Comparison of ENCODE assay signal across 8 mouse cellular contexts in the genomic region with DNA sequence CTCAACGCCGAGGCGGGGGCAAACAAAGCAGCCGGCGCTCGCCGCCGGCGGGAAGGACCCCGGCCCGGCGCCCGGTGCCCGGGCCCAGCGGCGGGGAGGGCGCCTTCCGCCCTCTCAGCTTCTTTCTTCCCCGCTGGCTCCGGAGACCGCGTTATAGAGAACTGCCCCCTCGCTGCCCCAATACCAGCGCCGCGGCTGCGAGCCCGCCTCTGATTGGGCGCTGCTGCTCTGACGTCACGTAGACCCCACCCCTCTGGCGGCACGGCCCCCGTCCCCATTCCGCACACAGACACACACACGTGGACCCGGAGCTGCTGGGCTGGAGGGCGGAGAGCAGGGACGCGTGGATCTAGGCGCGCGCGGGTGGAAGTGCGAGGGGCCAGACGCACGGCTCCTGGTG. TPM values are rescaled to one million over a fixed set of nuclear protein-coding genes. Genes with fewer than 3 reads are reported as not detected.
DNase-seq lines count a peak whose midpoint lies in the region; ATAC-seq and TF ChIP-seq lines count a peak whose summit lies in the region.

A gene (minus strand): TSS at position 127 of the 400 bp plus-strand sequence.

- no peaks in the 10 kb centered on the region for H3K9me3 ChIP-seq in forebrain, embryonic 14.5 days (replicated peaks; ENCODE audit: control insufficient read depth, low read length)
- H3K9me3 ChIP-seq in liver, postnatal 0 days (ENCODE audit: low read length) = no peaks in the 10 kb centered on the region
- H3K9me3 ChIP-seq in neural tube, embryonic 14.5 days (ENCODE audit: control insufficient read depth, low read length) = no peaks in the 10 kb centered on the region

- peaks cover 49% of the 10 kb centered on the region for H3K27me3 ChIP-seq in forebrain, embryonic 14.5 days (replicated peaks; ENCODE audit: control insufficient read depth, insufficient read depth, low read length)
- peaks cover 70% of the 10 kb centered on the region for H3K27me3 ChIP-seq in liver, postnatal 0 days (ENCODE audit: insufficient read depth, low read length)
- peaks cover 51% of the 10 kb centered on the region for H3K27me3 ChIP-seq in neural tube, embryonic 14.5 days (ENCODE audit: control insufficient read depth, insufficient read depth, low read length)

- ATAC-seq in CD4-positive, CD25-positive, alpha-beta regulatory T cell, adult 4 months = peak; percentile 89
- peak; percentile 96 for ATAC-seq in forebrain, embryonic 14.5 days
- peak; percentile 88 for ATAC-seq in liver, postnatal 0 days
- ATAC-seq in neural tube, embryonic 14.5 days (ENCODE audit: low read depth) = peak; percentile 96

- H3K4me3 ChIP-seq in forebrain, embryonic 14.5 days (ENCODE audit: low read depth, low read length) = peak within 1 kb of the TSS; percentile 67
- H3K4me3 ChIP-seq in liver, postnatal 0 days (ENCODE audit: low read depth, low read length) = peak within 1 kb of the TSS; percentile 47
- H3K4me3 ChIP-seq in neural tube, embryonic 14.5 days (ENCODE audit: low read depth, low read length) = peak within 1 kb of the TSS; percentile 63

- no peak for TF ChIP-seq CTCF in liver, postnatal 0 days (IDR thresholded peaks at IDR 0.05; ENCODE audit: low read depth)

- peak within 1 kb of the TSS; percentile 83 for H3K4me2 ChIP-seq in forebrain, embryonic 14.5 days (ENCODE audit: low read length)
- peak within 1 kb of the TSS; percentile 85 for H3K4me2 ChIP-seq in liver, postnatal 0 days (ENCODE audit: low read depth, low read length)
- H3K4me2 ChIP-seq in neural tube, embryonic 14.5 days (ENCODE audit: low read depth, low read length) = peak within 1 kb of the TSS; percentile 75

- H3K9ac ChIP-seq in forebrain, embryonic 14.5 days (ENCODE audit: low read length) = peak within 1 kb of the TSS; percentile 79
- peak within 1 kb of the TSS; percentile 70 for H3K9ac ChIP-seq in liver, postnatal 0 days (replicated peaks)
- peak within 1 kb of the TSS; percentile 74 for H3K9ac ChIP-seq in neural tube, embryonic 14.5 days (replicated peaks; ENCODE audit: low read depth, low read length)

- WGBS in forebrain, embryonic 14.5 days = under 1% methylated on average over 32 of the region's 47 CpGs
- under 1% methylated on average over 29 of the region's 47 CpGs for WGBS in liver, postnatal 0 days (ENCODE audit: insufficient replicate concordance)
- under 1% methylated on average over 43 of the region's 47 CpGs for WGBS in neural tube, embryonic 14.5 days

- intact Hi-C loops in heart, postnatal 10 days (cut with DNase I) = no loop called here

- no peaks in the 10 kb centered on the region for H3K36me3 ChIP-seq in forebrain, embryonic 14.5 days (ENCODE audit: control insufficient read depth, insufficient read depth, low read length)
- no peaks in the 10 kb centered on the region for H3K36me3 ChIP-seq in liver, postnatal 0 days (replicated peaks; ENCODE audit: insufficient read depth, low read length)
- no peaks in the 10 kb centered on the region for H3K36me3 ChIP-seq in neural tube, embryonic 14.5 days (ENCODE audit: control insufficient read depth, insufficient read depth, low read length)

- TF ChIP-seq EP300 in liver, postnatal 0 days (IDR thresholded peaks at IDR 0.05; ENCODE audit: low read depth) = no peak

- no peak within 1 kb of the TSS for H3K27ac ChIP-seq in forebrain, embryonic 14.5 days (ENCODE audit: low read depth, low read length)
- no peak within 1 kb of the TSS for H3K27ac ChIP-seq in liver, postnatal 0 days (ENCODE audit: low read depth)
- no peak within 1 kb of the TSS for H3K27ac ChIP-seq in neural tube, embryonic 14.5 days (ENCODE audit: low read depth, low read length)

- H3K4me1 ChIP-seq in forebrain, embryonic 14.5 days (ENCODE audit: control insufficient read depth, insufficient read depth, low read length) = peaks cover 5% of the 10 kb centered on the region
- H3K4me1 ChIP-seq in liver, postnatal 0 days (ENCODE audit: insufficient read depth) = peaks cover 8% of the 10 kb centered on the region; the same call in 1 of the 2 replicates
- peaks cover 20% of the 10 kb centered on the region for H3K4me1 ChIP-seq in neural tube, embryonic 14.5 days (ENCODE audit: control insufficient read depth, insufficient read depth, low read length)

- DNase-seq in c-Kit-positive CD71-positive TER-119-negative erythroid progenitor cells, embryonic 14.5 days (ENCODE audit: low read depth) = peak; percentile 40
- peak; percentile 95 for DNase-seq in forebrain, embryonic 14.5 days (ENCODE audit: low spot score)
- peak; percentile 88 to 92 for DNase-seq in heart, postnatal 10 days
- peak; percentile 90 to 93 for DNase-seq in kidney, postnatal 4 days
- DNase-seq in liver, postnatal 0 days = peak; percentile 87
- peak; percentile 79 for DNase-seq in telencephalon, adult 2 months (ENCODE audit: low read depth, low spot score)

RNA-seq across cellular contexts. Expression of the gene that starts here (rescaled TPM):
- under 1 TPM; 0.43 to 0.78 TPM for polyA plus RNA-seq in CD4-positive, CD25-positive, alpha-beta regulatory T cell, adult 4 months (2017; shearing (Covaris generic))
- polyA plus RNA-seq in forebrain, embryonic 14.5 days (2014; fragmentation: Nextera tagmentation; extraction: Ambion mirVana) = 2.5 and 3.3 TPM in 2 replicates
- 1 to 10 TPM in 1 of 2 experiments, under 1 TPM in 1; 0.57 to 1.0 TPM for total RNA-seq in heart, postnatal 10 days (2021)
- polyA plus RNA-seq in liver, postnatal 0 days (2015; fragmentation: Nextera tagmentation; extraction: Ambion mirVana) = 1.1 and 1.6 TPM in 2 replicates
- polyA plus RNA-seq in neural tube, embryonic 14.5 days (2014; fragmentation: Nextera tagmentation; extraction: Ambion mirVana) = 1.5 and 2.4 TPM in 2 replicates

Comparison
In these comparisons a context has a peak if more than half of its experiments do, and no peak if none do; other contexts are left out.
1. Peak in ATAC-seq in CD4-positive, CD25-positive, alpha-beta regulatory T cell, adult 4 months; RNA of the gene not detected or under 1 TPM.
2. DNase-seq: peak in every context shown above with its lines; median percentile 95 in forebrain, embryonic 14.5 days; 92 in kidney, postnatal 4 days; 90 in heart, postnatal 10 days; 87 in liver, postnatal 0 days; 79 in telencephalon, adult 2 months; 40 in c-Kit-positive CD71-positive TER-119-negative erythroid progenitor cells, embryonic 14.5 days.